Mouse (Mus musculus) megakaryocyte, embryonic 14.5 days (primary cell): ENCODE results near the gene Pgap2.

ENCODE experiments used
- FLI1 ChIP-seq: IDR thresholded peaks from 2 replicates; pipeline ENCODE4 v1.6.1; 2012; ENCODE audit warnings: low read length, inconsistent platforms, mixed read lengths
- GATA1 ChIP-seq: IDR thresholded peaks from 3 replicates; pipeline ENCODE4 v1.6.1; 2012; ENCODE audit warnings: mixed read lengths, low read length, inconsistent platforms, borderline replicate concordance

DNA sequence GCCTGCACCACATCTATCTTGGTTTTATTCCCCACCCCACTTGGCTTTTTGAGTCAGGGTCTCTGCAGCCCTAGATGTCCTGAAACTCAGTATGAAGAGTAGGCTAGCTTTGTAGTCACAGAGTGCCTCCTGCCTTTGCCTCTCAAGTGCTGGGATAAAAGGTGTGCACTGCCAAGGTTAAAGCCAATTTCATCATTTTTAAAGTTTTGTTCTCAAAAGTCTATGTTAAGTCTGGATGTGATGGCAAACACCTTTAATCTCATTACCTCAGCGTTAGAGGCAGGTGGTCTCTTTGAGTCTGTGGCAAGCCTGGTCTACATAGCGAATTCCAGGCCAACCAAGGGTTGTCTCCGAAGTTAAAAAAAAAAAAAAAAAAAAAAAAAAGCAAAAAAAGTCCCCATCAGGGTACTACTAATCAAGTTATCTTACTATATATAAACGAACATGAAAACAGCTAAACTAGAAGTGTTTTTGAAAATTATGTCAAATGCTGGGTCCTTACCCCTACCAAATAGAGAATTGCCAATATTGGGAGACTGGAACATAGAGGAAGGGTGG, 1.1 kb upstream of the Pgap2 start:
- TF ChIP-seq GATA1 (no peak), FLI1 (no peak)
